Mouse (Mus musculus) spleen, postnatal 14 days (tissue): ENCODE measurements at regions not wholly inside any gene's neighbourhood (a gene's known extent, or its start where the extent isn't known, plus 50 kb on each side); places are given as distances from the start of the nearest gene placed in this dataset.

Source experiments
- DNase-seq, 2 experiments: peaks; one replicate each; pipeline ENCODE4 v3.0.0; 2021 to 2022; ENCODE audit warnings: low spot score in 2 of 2

GRCm38 (mm10) chr2:103893159-103893740 lies 64.5 kb upstream of the Lmo2 start:
- no peak for DNase-seq

GRCm38 (mm10) chr2:103893805-103894204 lies 64.0 kb upstream of the Lmo2 start:
- peak; percentile 39 to 54 for DNase-seq

- peak; percentile 31 to 47 for DNase-seq
These were observed 62.7 kb upstream of the Lmo2 start for GRCm38 (mm10) chr2:103894981-103895676.

- DNase-seq: no peak
These were observed 61.6 kb upstream of the Lmo2 start for GRCm38 (mm10) chr2:103896160-103896559.

- DNase-seq: peak; percentile 24 to 41
These were observed 61.0 kb upstream of the Lmo2 start for GRCm38 (mm10) chr2:103896814-103897213.

- no peak for DNase-seq
These were observed 58.1 kb upstream of the Lmo2 start for GRCm38 (mm10) chr2:103899713-103900112.

- DNase-seq: no peak
These were observed 57.4 kb upstream of the Lmo2 start for GRCm38 (mm10) chr2:103900384-103900783.

GRCm38 (mm10) chr2:103901457-103901856 lies 56.3 kb upstream of the Lmo2 start:
- no peak for DNase-seq

GRCm38 (mm10) chr2:103902777-103903176 lies 55.0 kb upstream of the Lmo2 start:
- no peak for DNase-seq

GRCm38 (mm10) chr2:103905681-103906080 lies 52.1 kb upstream of the Lmo2 start:
- no peak for DNase-seq

GRCm38 (mm10) chr2:103906581-103907184 lies 51.1 kb upstream of the Lmo2 start:
- no peak for DNase-seq
